Mouse (Mus musculus): ENCODE results near the gene Kank1. TPM values are rescaled to one million over a fixed set of nuclear protein-coding genes. Genes with fewer than 3 reads are reported as not detected.
A peak's percentile ranks its signal among the peaks of the same experiment; 100 is the strongest.

The Kank1 gene
- total and polyA plus RNA-seq, 2 experiments from 2014 or later = 27.0 to 41.2 TPM

DNA sequence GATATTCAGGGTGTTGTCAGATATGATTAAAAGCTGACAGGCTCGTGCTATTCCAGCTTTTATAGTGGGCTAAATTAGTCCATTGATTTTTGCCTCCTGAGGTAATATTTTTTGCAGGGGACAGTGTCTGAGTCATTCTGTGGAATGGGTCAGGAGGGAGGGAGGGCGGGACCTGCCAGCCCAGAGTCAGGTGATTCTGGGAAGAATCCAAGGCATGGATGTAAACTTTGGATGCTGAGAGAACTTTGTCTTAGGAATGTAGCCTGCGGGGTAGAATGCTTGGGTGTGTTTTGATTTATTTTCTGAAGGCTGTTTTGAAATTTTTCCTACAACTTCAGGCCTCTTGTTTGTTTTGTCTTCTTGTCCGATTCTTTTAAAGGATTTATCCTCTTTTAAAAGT is 6.8 kb downstream of the Kank1 start:
- 66% methylated on average over 4 of the region's 4 CpGs for WGBS
- ATAC-seq (ENCODE audit: insufficient read depth, low read depth) = no peak
- no peaks in the 10 kb centered on the region for H3K27me3 ChIP-seq (ENCODE audit: control insufficient read depth, insufficient read depth, low read length)

DNA sequence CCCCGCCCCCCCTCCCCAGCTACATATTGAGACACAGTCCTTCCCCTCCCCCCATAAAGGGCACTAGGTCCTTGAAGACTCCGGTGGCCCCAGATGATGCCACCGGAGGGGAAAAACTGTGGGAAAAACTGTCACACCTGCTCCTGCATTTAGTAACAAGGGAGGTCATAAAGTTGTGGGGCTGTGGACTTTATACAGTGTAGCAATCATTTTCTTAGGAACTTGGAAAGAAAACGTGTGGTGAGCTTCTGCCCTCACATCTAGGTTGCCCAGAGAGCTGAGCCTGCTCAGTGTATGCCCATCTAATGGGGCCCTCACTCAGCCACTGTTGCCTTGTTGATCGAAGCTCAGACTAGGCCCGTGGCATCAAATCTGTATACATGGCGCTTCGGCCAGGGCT is 9.3 kb downstream of the Kank1 start:
- H3K9ac ChIP-seq (replicated peaks; ENCODE audit: low read depth, low read length) = no peak overlapping the region
- no peaks in the 10 kb centered on the region for H3K27me3 ChIP-seq (ENCODE audit: control insufficient read depth, insufficient read depth, low read length)
- H3K4me3 ChIP-seq (ENCODE audit: low read depth, low read length) = no peak overlapping the region
- no peaks in the 10 kb centered on the region for H3K36me3 ChIP-seq (replicated peaks; ENCODE audit: control insufficient read depth, insufficient read depth, low read length)
- no peak for TF ChIP-seq EP300 (IDR thresholded peaks at IDR 0.05; ENCODE audit: low read depth)
- no peak for TF ChIP-seq CTCF (IDR thresholded peaks at IDR 0.05; ENCODE audit: low read depth)
- peaks cover 21% of the 10 kb centered on the region for H3K4me1 ChIP-seq (ENCODE audit: control insufficient read depth, insufficient read depth)
- ATAC-seq (ENCODE audit: insufficient read depth, low read depth) (no peak), DNase-seq (ENCODE audit: low spot score) (no peak)
- H3K4me2 ChIP-seq (ENCODE audit: low read depth, low read length) = no peak overlapping the region
- whole genome bisulfite sequencing = 88% methylated on average over 8 of the region's 8 CpGs
- no peak overlapping the region for H3K27ac ChIP-seq (ENCODE audit: low read depth)
- no peaks in the 10 kb centered on the region for H3K9me3 ChIP-seq (replicated peaks; ENCODE audit: control insufficient read depth, low read length)

More for the DNA sequence above, 6.8 kb downstream of the Kank1 start:
- Histone ChIP-seq H3K27ac (ENCODE audit: low read depth) (no peak overlapping the region), H3K4me2 (ENCODE audit: low read depth, low read length) (no peak overlapping the region), H3K9me3 (replicated peaks; ENCODE audit: control insufficient read depth, low read length) (no peaks in the 10 kb centered on the region), H3K4me3 (ENCODE audit: low read depth, low read length) (no peak overlapping the region), H3K36me3 (replicated peaks; ENCODE audit: control insufficient read depth, insufficient read depth, low read length) (no peaks in the 10 kb centered on the region), H3K4me1 (ENCODE audit: control insufficient read depth, insufficient read depth) (peaks cover 24% of the 10 kb centered on the region), H3K9ac (replicated peaks; ENCODE audit: low read depth, low read length) (no peak overlapping the region)
- TF ChIP-seq EP300 (IDR thresholded peaks at IDR 0.05; ENCODE audit: low read depth) = no peak
- no peak for TF ChIP-seq CTCF (IDR thresholded peaks at IDR 0.05; ENCODE audit: low read depth)
- no peak for DNase-seq (ENCODE audit: low spot score)

DNA sequence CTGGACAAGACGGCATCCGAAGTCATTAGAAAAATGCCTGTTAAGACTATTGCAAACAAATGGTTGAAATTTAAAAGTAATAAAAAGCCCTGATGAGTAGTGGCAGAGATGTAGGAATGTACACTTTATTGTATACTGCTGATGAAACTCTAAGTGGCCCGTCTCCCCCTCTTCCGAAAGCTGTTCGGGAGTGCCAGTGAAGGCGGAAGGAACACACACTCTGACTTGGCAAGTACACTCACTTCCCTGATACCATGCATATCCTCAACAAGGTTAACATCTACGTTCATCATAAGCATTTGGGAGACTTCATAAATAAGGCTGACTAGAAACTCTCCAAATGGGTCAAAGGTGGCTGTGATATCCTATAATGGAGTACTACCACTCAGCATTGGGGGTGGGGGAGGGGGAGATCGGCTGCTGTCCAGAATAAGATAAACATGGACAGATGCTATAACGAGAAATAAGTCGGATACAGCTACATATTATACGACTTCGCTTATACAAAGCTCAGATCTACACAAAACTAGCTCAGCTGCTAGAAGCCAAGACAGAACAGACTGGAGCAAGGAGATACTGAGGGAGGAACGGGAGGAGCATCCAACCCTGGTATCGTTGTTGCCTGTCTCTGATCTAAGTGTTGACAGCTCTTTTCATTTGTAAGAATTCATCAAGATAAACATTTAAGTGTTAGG is 11.2 kb downstream of the Kank1 start:
- peaks cover 27% of the 10 kb centered on the region for H3K4me1 ChIP-seq (ENCODE audit: control insufficient read depth, insufficient read depth)
- no peaks in the 10 kb centered on the region for H3K9me3 ChIP-seq (replicated peaks; ENCODE audit: control insufficient read depth, low read length)
- no peaks in the 10 kb centered on the region for H3K27me3 ChIP-seq (ENCODE audit: control insufficient read depth, insufficient read depth, low read length)
- TF ChIP-seq CTCF (IDR thresholded peaks at IDR 0.05; ENCODE audit: low read depth) = no peak
- no peak for TF ChIP-seq EP300 (IDR thresholded peaks at IDR 0.05; ENCODE audit: low read depth)
- no peak overlapping the region for H3K27ac ChIP-seq (ENCODE audit: low read depth)
- DNase-seq (ENCODE audit: low spot score) = no peak
- H3K4me2 ChIP-seq (ENCODE audit: low read depth, low read length) = no peak overlapping the region
- no peak overlapping the region for H3K9ac ChIP-seq (replicated peaks; ENCODE audit: low read depth, low read length)
- no peaks in the 10 kb centered on the region for H3K36me3 ChIP-seq (replicated peaks; ENCODE audit: control insufficient read depth, insufficient read depth, low read length)
- no peak overlapping the region for H3K4me3 ChIP-seq (ENCODE audit: low read depth, low read length)
- WGBS = 59% methylated on average over 14 of the region's 14 CpGs
- ATAC-seq (ENCODE audit: insufficient read depth, low read depth) = no peak

DNA sequence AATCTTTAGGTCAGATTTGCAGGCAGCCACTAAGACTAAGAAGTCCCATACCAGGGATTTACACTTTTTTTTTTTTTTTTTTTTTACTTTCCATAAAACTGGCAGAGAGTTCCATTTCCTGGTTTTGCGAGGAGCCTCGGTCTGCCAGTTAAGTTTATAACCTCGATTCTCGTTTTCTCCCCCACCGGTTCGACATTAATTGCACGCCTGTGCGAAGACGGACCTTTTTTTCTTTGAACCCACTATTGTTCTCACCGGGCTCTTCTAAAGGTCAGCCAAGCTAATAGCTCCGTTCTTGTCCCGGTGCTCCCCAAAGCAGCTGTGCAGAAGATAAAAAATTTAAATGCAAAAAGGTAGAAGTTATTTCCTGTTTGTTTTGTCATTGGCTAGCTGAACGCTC is 12.5 kb downstream of the Kank1 start:
- no peak for TF ChIP-seq CTCF (IDR thresholded peaks at IDR 0.05; ENCODE audit: low read depth)
- no peak for TF ChIP-seq EP300 (IDR thresholded peaks at IDR 0.05; ENCODE audit: low read depth)
- Histone ChIP-seq H3K9me3 (replicated peaks; ENCODE audit: control insufficient read depth, low read length) (no peaks in the 10 kb centered on the region), H3K4me1 (ENCODE audit: control insufficient read depth, insufficient read depth) (peaks cover 39% of the 10 kb centered on the region), H3K4me2 (ENCODE audit: low read depth, low read length) (no peak overlapping the region), H3K9ac (replicated peaks; ENCODE audit: low read depth, low read length) (no peak overlapping the region), H3K27ac (ENCODE audit: low read depth) (no peak overlapping the region), H3K36me3 (replicated peaks; ENCODE audit: control insufficient read depth, insufficient read depth, low read length) (no peaks in the 10 kb centered on the region), H3K27me3 (ENCODE audit: control insufficient read depth, insufficient read depth, low read length) (no peaks in the 10 kb centered on the region), H3K4me3 (ENCODE audit: low read depth, low read length) (no peak overlapping the region)
- no peak for DNase-seq (ENCODE audit: low spot score)
- no peak for ATAC-seq (ENCODE audit: insufficient read depth, low read depth)
- 83% methylated on average over 13 of the region's 13 CpGs for WGBS

DNA sequence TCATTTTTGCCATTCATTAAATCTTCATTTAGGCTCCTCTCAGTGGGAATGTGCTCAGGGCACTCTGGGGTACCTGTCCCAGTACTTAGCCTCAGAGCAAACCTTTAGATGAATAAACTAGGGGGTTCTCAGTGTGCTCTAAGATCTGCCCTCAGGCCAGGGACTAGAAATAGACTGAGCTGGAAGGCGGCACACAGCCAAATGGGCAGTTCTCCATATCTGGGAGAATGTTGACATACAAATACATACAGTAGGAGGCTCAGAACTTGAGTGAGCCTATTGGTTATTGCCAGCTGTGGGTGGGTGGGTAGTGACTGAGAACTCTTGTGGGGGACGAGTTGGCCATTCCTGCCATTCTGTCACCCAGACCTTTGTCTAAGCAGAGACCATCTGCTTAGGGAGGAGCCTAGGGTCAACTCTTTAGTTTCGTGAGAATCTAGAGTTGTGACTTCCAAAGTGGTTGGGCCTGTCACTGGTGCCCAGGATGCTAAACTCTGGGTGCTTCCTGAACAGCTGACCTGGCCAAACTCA is 14.9 kb downstream of the Kank1 start:
- no peaks in the 10 kb centered on the region for H3K9me3 ChIP-seq (replicated peaks; ENCODE audit: control insufficient read depth, low read length)
- H3K4me3 ChIP-seq (ENCODE audit: low read depth, low read length) = no peak overlapping the region
- WGBS = 29% methylated on average over 3 of the region's 3 CpGs
- peak overlapping the region; percentile 40; the same call in 1 of the 2 replicates for H3K27ac ChIP-seq (ENCODE audit: low read depth)
- ATAC-seq (ENCODE audit: insufficient read depth, low read depth) = no peak
- TF ChIP-seq CTCF (IDR thresholded peaks at IDR 0.05; ENCODE audit: low read depth) (no peak), EP300 (IDR thresholded peaks at IDR 0.05; ENCODE audit: low read depth) (no peak)
- no peaks in the 10 kb centered on the region for H3K27me3 ChIP-seq (ENCODE audit: control insufficient read depth, insufficient read depth, low read length)
- no peak overlapping the region for H3K4me2 ChIP-seq (ENCODE audit: low read depth, low read length)
- H3K36me3 ChIP-seq (replicated peaks; ENCODE audit: control insufficient read depth, insufficient read depth, low read length) = no peaks in the 10 kb centered on the region
- DNase-seq (ENCODE audit: low spot score) = peak; percentile 69
- H3K4me1 ChIP-seq (ENCODE audit: control insufficient read depth, insufficient read depth) = peaks cover 39% of the 10 kb centered on the region
- no peak overlapping the region for H3K9ac ChIP-seq (replicated peaks; ENCODE audit: low read depth, low read length)

Data from heart, postnatal 0 days (tissue).